Mouse (Mus musculus) heart, embryonic 10.5 days (tissue): ENCODE results near the gene Dctn2. TPM values are rescaled to one million over a fixed set of nuclear protein-coding genes. Genes with fewer than 3 reads are reported as not detected.
"Not testable (repeated sequence)": the region's sequence is repeated elsewhere in the genome, so short reads cannot be mapped to it uniquely, and the experiment has no call there.

Experiments
- DNase-seq: peaks from one replicate; pipeline ENCODE4 v3.0.0-alpha.2; 2017; ENCODE audit warnings: low spot score
- H3K27ac ChIP-seq: fragments of 300-500 bp; sonication (generic); 2 replicates; pipeline ENCODE4 v1.5.1; 2016; ENCODE audit warnings: mild to moderate bottlenecking
- H3K27me3 ChIP-seq: fragments of 300-500 bp; sonication (generic); 2 replicates; pipeline ENCODE4 v1.6.1; 2016; ENCODE audit warnings: mild to moderate bottlenecking; ENCODE audit not compliant: poor library complexity, insufficient read depth, severe bottlenecking
- H3K36me3 ChIP-seq: fragments of 300-500 bp; sonication (generic); 2 replicates; pipeline ENCODE4 v1.6.1; 2016; ENCODE audit warnings: mild to moderate bottlenecking, moderate library complexity
- H3K4me1 ChIP-seq: fragments of 300-500 bp; sonication (generic); 2 replicates; pipeline ENCODE4 v1.6.1; 2016; ENCODE audit warnings: mild to moderate bottlenecking
- H3K4me3 ChIP-seq: fragments of 300-500 bp; sonication (generic); 2 replicates; pipeline ENCODE4 v1.5.1; 2016; ENCODE audit warnings: mild to moderate bottlenecking, moderate library complexity
- H3K9me3 ChIP-seq: fragments of 300-500 bp; sonication (generic); 2 replicates; pipeline ENCODE4 v1.6.1; 2016; ENCODE audit warnings: mild to moderate bottlenecking, moderate library complexity
- WGBS: fragments of 180-500 bp; shearing (Covaris S2); methylation state at CpG from one replicate; pipeline ENCODE4 v1.1.7; 2016; 5-methylcytosine and 5-hydroxymethylcytosine counted together
- polyA plus RNA-seq: library from polyadenylated mRNA; unstranded; fragments of >200 nt; fragmentation: Nextera tagmentation; extraction: Ambion mirVana; gene quantifications from 2 replicates; pipeline ENCODE4 v1.2.1, GENCODE M21; 2016

The Dctn2 gene
- polyA plus RNA-seq, 1 experiment from 2014 or later = 167 TPM

- Histone ChIP-seq H3K36me3 (peaks cover 70% of the 10 kb centered on the region), H3K4me3 (no peak overlapping the region), H3K9me3 (no peaks in the 10 kb centered on the region), H3K27me3 (no peaks in the 10 kb centered on the region), H3K4me1 (peaks cover 47% of the 10 kb centered on the region), H3K27ac (no peak overlapping the region)
- 85% methylated on average over 10 of the region's 10 CpGs for WGBS
- no peak for DNase-seq
Measured at GRCm38 (mm10) chr10:127294895-127295510, 28.8 kb downstream of the Dctn2 start.

GRCm38 (mm10) chr10:127295986-127296794 is 30.0 kb downstream of the Dctn2 start:
- H3K36me3 ChIP-seq = peaks cover 82% of the 10 kb centered on the region

GRCm38 (mm10) chr10:127297015-127297871 is 31.1 kb downstream of the Dctn2 start:
- Histone ChIP-seq H3K4me3 (no peak overlapping the region), H3K27me3 (no peaks in the 10 kb centered on the region), H3K4me1 (peaks cover 37% of the 10 kb centered on the region), H3K9me3 (no peaks in the 10 kb centered on the region), H3K27ac (peak overlapping the region; percentile 11; the same call in 1 of the 2 replicates), H3K36me3 (peaks cover 92% of the 10 kb centered on the region)
- DNase-seq = no peak
- 74% methylated on average over 16 of the region's 16 CpGs for WGBS

More at GRCm38 (mm10) chr10:127295986-127296794, 30.0 kb downstream of the Dctn2 start:
- no peak for DNase-seq
- Histone ChIP-seq H3K27me3 (no peaks in the 10 kb centered on the region), H3K4me3 (no peak overlapping the region), H3K4me1 (peaks cover 46% of the 10 kb centered on the region), H3K9me3 (no peaks in the 10 kb centered on the region), H3K27ac (peak overlapping the region; percentile 11; the same call in 1 of the 2 replicates)
- 89% methylated on average over 24 of the region's 24 CpGs for WGBS

GRCm38 (mm10) chr10:127300361-127300760 is 34.2 kb downstream of the Dctn2 start:
- H3K4me1 ChIP-seq = peaks cover 22% of the 10 kb centered on the region
- no peaks in the 10 kb centered on the region for H3K27me3 ChIP-seq
- peaks cover 98% of the 10 kb centered on the region for H3K36me3 ChIP-seq
- DNase-seq = no peak
- no peak overlapping the region for H3K27ac ChIP-seq
- 94% methylated on average over 6 of the region's 6 CpGs for WGBS
- H3K9me3 ChIP-seq = no peaks in the 10 kb centered on the region
- H3K4me3 ChIP-seq = no peak overlapping the region

GRCm38 (mm10) chr10:127303136-127303535 is 37.0 kb downstream of the Dctn2 start:
- 93% methylated on average over 11 of the region's 11 CpGs for WGBS
- Histone ChIP-seq H3K27ac (no peak overlapping the region), H3K4me1 (no peaks in the 10 kb centered on the region), H3K4me3 (no peak overlapping the region), H3K36me3 (peaks cover 98% of the 10 kb centered on the region), H3K9me3 (no peaks in the 10 kb centered on the region), H3K27me3 (no peaks in the 10 kb centered on the region)
- no peak for DNase-seq

GRCm38 (mm10) chr10:127309167-127309566 is 43.0 kb downstream of the Dctn2 start:
- H3K9me3 ChIP-seq, H3K4me1 ChIP-seq, DNase-seq, H3K27me3 ChIP-seq, H3K27ac ChIP-seq, H3K4me3 ChIP-seq: not testable (repeated sequence)
- H3K36me3 ChIP-seq = peaks cover 59% of the 10 kb centered on the region
- 83% methylated on average over 3 of the region's 3 CpGs for WGBS

GRCm38 (mm10) chr10:127310523-127311475 is 44.6 kb downstream of the Dctn2 start:
- Histone ChIP-seq H3K4me1 (peaks cover 10% of the 10 kb centered on the region), H3K27me3 (no peaks in the 10 kb centered on the region), H3K27ac (peak overlapping the region; percentile 91), H3K9me3 (no peaks in the 10 kb centered on the region), H3K36me3 (peaks cover 43% of the 10 kb centered on the region), H3K4me3 (peak overlapping the region; percentile 77)
- peak; percentile 85 for DNase-seq
- 35% methylated on average over 23 of the region's 23 CpGs for WGBS

GRCm38 (mm10) chr10:127311476-127312355 is 45.5 kb downstream of the Dctn2 start, which contains the start of gene Mars:
Gene Mars (minus strand): TSS chr10:127311786.
- H3K36me3 ChIP-seq = peaks cover 34% of the 10 kb centered on the region
- H3K4me3 ChIP-seq = peak within 1 kb of the TSS; percentile 77
- WGBS = under 1% methylated on average over 65 of the region's 65 CpGs
- peak within 1 kb of the TSS; percentile 91 for H3K27ac ChIP-seq
- peaks cover 10% of the 10 kb centered on the region for H3K4me1 ChIP-seq
- H3K9me3 ChIP-seq = no peaks in the 10 kb centered on the region
- peak; percentile 97 for DNase-seq
- no peaks in the 10 kb centered on the region for H3K27me3 ChIP-seq

GRCm38 (mm10) chr10:127312356-127312676 is 46.1 kb downstream of the Dctn2 start:
- peaks cover 10% of the 10 kb centered on the region for H3K4me1 ChIP-seq
- H3K27ac ChIP-seq = peak overlapping the region; percentile 91
- WGBS = 2% methylated on average over 4 of the region's 4 CpGs
- H3K9me3 ChIP-seq = no peaks in the 10 kb centered on the region
- DNase-seq = peak; percentile 92
- peaks cover 28% of the 10 kb centered on the region for H3K36me3 ChIP-seq
- H3K4me3 ChIP-seq = peak overlapping the region; percentile 77
- no peaks in the 10 kb centered on the region for H3K27me3 ChIP-seq

- WGBS = 72% methylated on average over 4 of the region's 4 CpGs
- no peak overlapping the region for H3K27ac ChIP-seq
- DNase-seq = no peak
- no peak overlapping the region for H3K4me3 ChIP-seq
- H3K36me3 ChIP-seq = peaks cover 22% of the 10 kb centered on the region
- no peaks in the 10 kb centered on the region for H3K9me3 ChIP-seq
- H3K4me1 ChIP-seq = peaks cover 10% of the 10 kb centered on the region
- no peaks in the 10 kb centered on the region; the same call in 1 of the 2 replicates for H3K27me3 ChIP-seq
Measured at GRCm38 (mm10) chr10:127312858-127313257, 46.7 kb downstream of the Dctn2 start.

GRCm38 (mm10) chr10:127313516-127313915 is 47.3 kb downstream of the Dctn2 start:
- not testable (repeated sequence) for H3K9me3 ChIP-seq, H3K4me3 ChIP-seq, H3K27ac ChIP-seq, H3K27me3 ChIP-seq, H3K4me1 ChIP-seq, DNase-seq
- WGBS = 86% methylated on average over 5 of the region's 5 CpGs
- peaks cover 16% of the 10 kb centered on the region for H3K36me3 ChIP-seq
